Mouse (Mus musculus) MEL (cell line): Measurements from ENCODE around the gene Gm10840.

Experiments used
- CHD1 ChIP-seq: IDR thresholded peaks from 2 replicates; pipeline ENCODE4 v1.6.1; 2012; ENCODE audit warnings: low read depth, mild to moderate bottlenecking, inconsistent platforms, low read length, improper control_type of control experiment
- CTCF ChIP-seq, 3 experiments: IDR thresholded peaks in 2 of 3; conservative IDR thresholded peaks in 1 of 3; 2 replicates each; pipeline ENCODE4 v1.5.1; 2011 to 2012; ENCODE audit warnings: low read length in 3 of 3, low read depth in 2 of 3, mild to moderate bottlenecking in 2 of 3, improper control_type of control experiment in 1 of 3, inconsistent platforms in 1 of 3, mixed read lengths in 1 of 3, moderate library complexity in 1 of 3; ENCODE audit not compliant: control insufficient read depth in 1 of 3, insufficient read depth in 1 of 3, poor library complexity in 1 of 3, severe bottlenecking in 1 of 3
- ELF1 ChIP-seq: IDR thresholded peaks from 2 replicates; pipeline ENCODE4 v1.6.1; 2014; ENCODE audit warnings: low read depth, mild to moderate bottlenecking, inconsistent platforms, low read length, improper control_type of control experiment, moderate library complexity
- EP300 ChIP-seq, 2 experiments: IDR thresholded peaks; 2 replicates each; pipeline ENCODE4 v1.6.1; 2011; ENCODE audit warnings: improper control_type of control experiment in 2 of 2, low read length in 2 of 2, low read depth in 1 of 2, mild to moderate bottlenecking in 1 of 2
- GATA1 ChIP-seq: IDR thresholded peaks from 2 replicates; pipeline ENCODE4 v1.6.1; 2011; ENCODE audit warnings: low read depth, low read length, improper control_type of control experiment
- JUND ChIP-seq: IDR thresholded peaks from 2 replicates; pipeline ENCODE4 v1.6.1; 2011; ENCODE audit warnings: low read depth, mild to moderate bottlenecking, improper control_type of control experiment, low read length
- MEF2A ChIP-seq: IDR thresholded peaks from 2 replicates; pipeline ENCODE4 v1.6.1; 2014; ENCODE audit warnings: low read depth, mild to moderate bottlenecking, inconsistent platforms, low read length, improper control_type of control experiment; ENCODE audit not compliant: poor library complexity, insufficient replicate concordance, severe bottlenecking; ENCODE audit errors: extremely low read depth
- MXI1 ChIP-seq: IDR thresholded peaks from 2 replicates; pipeline ENCODE4 v1.6.1; 2011; ENCODE audit warnings: mild to moderate bottlenecking, low read depth, low read length, improper control_type of control experiment
- POLR2A ChIP-seq, 2 experiments: IDR thresholded peaks; 2 replicates each; pipeline ENCODE4 v1.6.1; 2011 to 2012; ENCODE audit warnings: low read length in 2 of 2, mild to moderate bottlenecking in 2 of 2, control low read depth in 1 of 2, improper control_type of control experiment in 1 of 2, low read depth in 1 of 2, moderate library complexity in 1 of 2; ENCODE audit not compliant: control insufficient read depth in 1 of 2, insufficient read depth in 1 of 2, poor library complexity in 1 of 2
- SMC3 ChIP-seq: IDR thresholded peaks from 2 replicates; pipeline ENCODE4 v1.6.1; 2011; ENCODE audit warnings: low read depth, low read length, improper control_type of control experiment
- USF1 ChIP-seq: IDR thresholded peaks from 2 replicates; pipeline ENCODE4 v1.6.1; 2014; ENCODE audit warnings: low read depth, mild to moderate bottlenecking, inconsistent platforms, low read length, improper control_type of control experiment, moderate library complexity
- ZKSCAN1 ChIP-seq: IDR thresholded peaks from 2 replicates; pipeline ENCODE4 v1.6.1; 2012; ENCODE audit warnings: low read depth, mild to moderate bottlenecking, inconsistent platforms, low read length, improper control_type of control experiment, moderate library complexity
- ZNF384 ChIP-seq: IDR thresholded peaks from 2 replicates; pipeline ENCODE4 v1.6.1; 2012; ENCODE audit warnings: low read depth, mild to moderate bottlenecking, inconsistent platforms, low read length, improper control_type of control experiment

- TF ChIP-seq EP300 (IDR thresholded peaks at IDR 0.05; ENCODE audit: low read depth in 1 of 2, low read length in 2 of 2) (no peak), USF1 (no peak), POLR2A (IDR thresholded peaks at IDR 0.05; ENCODE audit: control insufficient read depth in 1 of 2, insufficient read depth in 1 of 2, low read depth in 1 of 2, low read length in 2 of 2, poor library complexity in 1 of 2) (no peak), ELF1 (no peak), CTCF (IDR thresholded peaks at IDR 0.05 in 2 of 3, conservative IDR thresholded peaks at IDR 0.05 in 1 of 3; ENCODE audit: control insufficient read depth in 1 of 3, insufficient read depth in 1 of 3, low read depth in 2 of 3, low read length in 3 of 3, poor library complexity in 1 of 3, severe bottlenecking in 1 of 3) (no peak), ZNF384 (no peak), SMC3 (no peak), CHD1 (no peak), GATA1 (no peak), ZKSCAN1 (no peak), MXI1 (no peak), MEF2A (no peak), JUND (no peak)
Measured at GRCm38 (mm10) chr11:106195341-106195740, 34.7 kb downstream of the Gm10840 start.
